Mouse (Mus musculus) CH12.LX (cell line): ENCODE measurements around the gene Rpl34. TPM values are rescaled to one million over a fixed set of nuclear protein-coding genes. Genes with fewer than 3 reads are reported as not detected.

ENCODE experiments used
- DNase-seq: peaks from one replicate; pipeline ENCODE4 v3.0.0-alpha.2; 2013; ENCODE audit errors: extremely low read depth
- H3K27ac ChIP-seq: 2 replicates; pipeline ENCODE4 v1.5.1; 2012; ENCODE audit warnings: low read depth, mild to moderate bottlenecking, control low read depth, moderate library complexity; ENCODE audit not compliant: insufficient read depth
- H3K27me3 ChIP-seq: replicated peaks from 2 replicates; pipeline ENCODE3; 2012; ENCODE audit warnings: inconsistent platforms
- H3K36me3 ChIP-seq, 2 experiments: replicated peaks in 1 of 2; 2 replicates each; pipeline versions ENCODE3 to v1.6.1; 2012; ENCODE audit warnings: inconsistent platforms in 1 of 2, low read length in 1 of 2, mild to moderate bottlenecking in 1 of 2, mixed read lengths in 1 of 2, moderate library complexity in 1 of 2; ENCODE audit not compliant: control insufficient read depth in 1 of 2, insufficient read depth in 1 of 2
- H3K4me1 ChIP-seq, 2 experiments: 2 replicates each; pipeline ENCODE4 v1.6.1; 2012; ENCODE audit warnings: inconsistent platforms in 1 of 2, moderate library complexity in 1 of 2; ENCODE audit not compliant: insufficient read depth in 2 of 2, control insufficient read depth in 1 of 2
- H3K4me2 ChIP-seq: 2 replicates; pipeline ENCODE4 v1.6.1; 2012; ENCODE audit warnings: low read depth, mild to moderate bottlenecking, control low read depth; ENCODE audit not compliant: poor library complexity, insufficient read depth, severe bottlenecking
- H3K4me3 ChIP-seq, 3 experiments: fragments of 150-350 bp in 1 of 3; sonication (generic) in 1 of 3; replicated peaks in 1 of 3; 2 replicates each; pipeline versions ENCODE3 to v1.5.1; 2011 to 2012; ENCODE audit warnings: low read depth in 2 of 3, low read length in 2 of 3, mild to moderate bottlenecking in 2 of 3, moderate library complexity in 2 of 3, control low read depth in 1 of 3, improper control_type of control experiment in 1 of 3, inconsistent platforms in 1 of 3, mixed read lengths in 1 of 3; ENCODE audit not compliant: poor library complexity in 1 of 3
- H3K79me2 ChIP-seq: replicated peaks from 2 replicates; pipeline ENCODE4 v1.6.1; 2012; ENCODE audit warnings: mild to moderate bottlenecking, moderate library complexity; ENCODE audit not compliant: control insufficient read depth, poor library complexity, insufficient read depth, severe bottlenecking; ENCODE audit errors: extremely low read depth
- H3K9ac ChIP-seq: 2 replicates; pipeline ENCODE4 v1.6.1; 2012; ENCODE audit warnings: low read depth, mild to moderate bottlenecking, control low read depth, moderate library complexity; ENCODE audit not compliant: insufficient read depth
- H3K9me3 ChIP-seq: replicated peaks from 2 replicates; pipeline ENCODE3; 2012; ENCODE audit warnings: low read length, inconsistent platforms, mixed read lengths
- BHLHE40 ChIP-seq: IDR thresholded peaks from 2 replicates; pipeline ENCODE4 v1.6.1; 2011; ENCODE audit warnings: mild to moderate bottlenecking, low read depth, low read length, improper control_type of control experiment
- CHD1 ChIP-seq: IDR thresholded peaks from 2 replicates; pipeline ENCODE4 v1.6.1; 2012; ENCODE audit warnings: low read depth, low read length, improper control_type of control experiment, inconsistent platforms
- CHD2 ChIP-seq: IDR thresholded peaks from 2 replicates; pipeline ENCODE4 v1.6.1; 2011; ENCODE audit warnings: low read length, improper control_type of control experiment
- CTCF ChIP-seq, 2 experiments: IDR thresholded peaks in 1 of 2; conservative IDR thresholded peaks in 1 of 2; 2 replicates each; pipeline ENCODE4 v1.5.1; 2011 to 2012; ENCODE audit warnings: low read depth in 2 of 2, low read length in 2 of 2, improper control_type of control experiment in 1 of 2, inconsistent platforms in 1 of 2, mild to moderate bottlenecking in 1 of 2, moderate library complexity in 1 of 2
- E2F4 ChIP-seq: IDR thresholded peaks from 2 replicates; pipeline ENCODE4 v1.6.1; 2011; ENCODE audit warnings: low read depth, low read length, improper control_type of control experiment; ENCODE audit not compliant: insufficient replicate concordance
- ELF1 ChIP-seq: IDR thresholded peaks from 2 replicates; pipeline ENCODE4 v1.6.1; 2014; ENCODE audit warnings: low read depth, mild to moderate bottlenecking, inconsistent platforms, low read length, improper control_type of control experiment
- HCFC1 ChIP-seq: IDR thresholded peaks from 2 replicates; pipeline ENCODE4 v1.6.1; 2012; ENCODE audit warnings: low read depth, mild to moderate bottlenecking, inconsistent platforms, low read length, improper control_type of control experiment
- KAT2A ChIP-seq: IDR thresholded peaks from 2 replicates; pipeline ENCODE4 v1.6.1; 2012; ENCODE audit warnings: low read length, improper control_type of control experiment, inconsistent platforms; ENCODE audit not compliant: insufficient replicate concordance
- MAFK ChIP-seq: IDR thresholded peaks from 2 replicates; pipeline ENCODE4 v1.6.1; 2011; ENCODE audit warnings: low read length, improper control_type of control experiment; ENCODE audit not compliant: insufficient replicate concordance
- MAZ ChIP-seq: IDR thresholded peaks from 2 replicates; pipeline ENCODE4 v1.6.1; 2012; ENCODE audit warnings: low read depth, mild to moderate bottlenecking, inconsistent platforms, low read length, improper control_type of control experiment, moderate library complexity
- MEF2A ChIP-seq: IDR thresholded peaks from 2 replicates; pipeline ENCODE4 v1.6.1; 2014; ENCODE audit warnings: low read depth, mild to moderate bottlenecking, inconsistent platforms, low read length, improper control_type of control experiment, borderline replicate concordance
- NRF1 ChIP-seq: IDR thresholded peaks from 2 replicates; pipeline ENCODE4 v1.6.1; 2014; ENCODE audit warnings: low read depth, mild to moderate bottlenecking, inconsistent platforms, low read length, improper control_type of control experiment, moderate library complexity
- SMC3 ChIP-seq: IDR thresholded peaks from 2 replicates; pipeline ENCODE4 v1.6.1; 2011; ENCODE audit warnings: low read depth, low read length, improper control_type of control experiment
- TBP ChIP-seq: conservative IDR thresholded peaks from 2 replicates; pipeline ENCODE4 v1.6.1; 2011; ENCODE audit warnings: low read depth, low read length, improper control_type of control experiment
- TCF12 ChIP-seq: IDR thresholded peaks from 2 replicates; pipeline ENCODE4 v1.6.1; 2014; ENCODE audit warnings: low read depth, mild to moderate bottlenecking, inconsistent platforms, low read length, improper control_type of control experiment
- USF1 ChIP-seq: IDR thresholded peaks from 2 replicates; pipeline ENCODE4 v1.6.1; 2014; ENCODE audit warnings: low read depth, mild to moderate bottlenecking, inconsistent platforms, low read length, improper control_type of control experiment
- ZC3H11A ChIP-seq: IDR thresholded peaks from 2 replicates; pipeline ENCODE4 v1.6.1; 2012; ENCODE audit warnings: low read depth, mild to moderate bottlenecking, inconsistent platforms, low read length, improper control_type of control experiment
- ZKSCAN1 ChIP-seq: IDR thresholded peaks from 2 replicates; pipeline ENCODE4 v1.6.1; 2012; ENCODE audit warnings: low read depth, inconsistent platforms, low read length, improper control_type of control experiment, borderline replicate concordance
- ZNF384 ChIP-seq: IDR thresholded peaks from 2 replicates; pipeline ENCODE4 v1.6.1; 2012; ENCODE audit warnings: low read depth, low read length, improper control_type of control experiment, inconsistent platforms
- dilution Hi-C: fragments of 300-500 bp; cut with MboI; formaldehyde crosslinking; loops from 2 replicates; pipeline ENCODE4 v1.14.3; 2020; ENCODE audit warnings: low sequenced_read_pairs; ENCODE audit not compliant: extremely low pct_unique_long_range_greater_than_20kb, extremely low pct_ligation_motif_present
- in situ Hi-C: fragments of 300-500 bp; cut with MboI; formaldehyde crosslinking; loops from 3 replicates; pipeline ENCODE4 v1.14.3; 2019; ENCODE audit warnings: low sequenced_read_pairs, low pct_ligation_motif_present, low pct_unique_long_range_greater_than_20kb, mixed read lengths
- polyA plus RNA-seq: library from polyadenylated mRNA; unstranded; fragments of >175 nt; gene quantifications from 2 replicates; pipeline ENCODE4 v1.2.1, GENCODE M21; 2012; ENCODE audit warnings: low read depth; ENCODE audit not compliant: insufficient read length
- total RNA-seq, 2 experiments: library from RNA; depleted of rRNA; stranded (reverse); fragments of 300-350 nt in 1 of 2; fragments of >200 nt in 1 of 2; gene quantifications; 2 replicates each; pipeline ENCODE4 v1.2.3; 2012 to 2014

The Rpl34 gene
- total and polyA plus RNA-seq, 3 experiments = 1,701 to 3,001 (median 2,604) TPM

GRCm38 (mm10) chr3:130677671-130678460 lies 52.3 kb downstream of the Rpl34 start:
- Histone ChIP-seq H3K79me2 (no peaks in the 10 kb centered on the region), H3K36me3 (no peaks in the 10 kb centered on the region), H3K9ac (no peak overlapping the region), H3K4me3 (no peak overlapping the region), H3K4me1 (peaks cover 4 to 5% of the 10 kb centered on the region in 2 experiments; a peak in 3 of 4 replicates), H3K27me3 (no peaks in the 10 kb centered on the region), H3K9me3 (no peaks in the 10 kb centered on the region), H3K27ac (no peak overlapping the region), H3K4me2 (no peak overlapping the region)
- dilution Hi-C loops (no loop called here), in situ Hi-C loops (loop anchor here (25.0 kb wide), 1 partner anchor 766 kb away; the partner anchor contains the start of gene Casp6)
- DNase-seq = no peak
- TF ChIP-seq ZC3H11A = no peak
- no peak for TF ChIP-seq BHLHE40
- no peak for TF ChIP-seq ZKSCAN1
- TF ChIP-seq ZNF384 = no peak
- no peak for TF ChIP-seq CHD1
- TF ChIP-seq E2F4 = no peak
- TF ChIP-seq TBP = no peak
- no peak for TF ChIP-seq SMC3
- TF ChIP-seq MEF2A = no peak
- TF ChIP-seq CTCF (conservative IDR thresholded peaks at IDR 0.05 in 1 of 2, IDR thresholded peaks at IDR 0.05 in 1 of 2; ENCODE audit: low read depth in 2 of 2, low read length in 2 of 2) = no peak
- TF ChIP-seq MAFK = no peak
- TF ChIP-seq ELF1 = no peak
- no peak for TF ChIP-seq TCF12
- TF ChIP-seq HCFC1 = no peak
- no peak for TF ChIP-seq USF1
- TF ChIP-seq NRF1 = no peak
- TF ChIP-seq CHD2 = no peak
- no peak for TF ChIP-seq MAZ
- no peak for TF ChIP-seq KAT2A

Other genes with a start within 250 kb of the Rpl34 start
- not detected in 2 replicates for gene Etnppl, start 113.0 kb downstream of the Rpl34 start, total RNA-seq (2012; rRNA removed)
- not detected in 2 replicates for gene Etnppl, start 113.0 kb downstream of the Rpl34 start, total RNA-seq (2014; rRNA removed)
- gene Etnppl, start 113.0 kb downstream of the Rpl34 start, polyA plus RNA-seq = not detected in 2 replicates
- gene Ostc, start 21.0 kb downstream of the Rpl34 start, total RNA-seq (2012; rRNA removed) = 214 and 239 TPM in 2 replicates
- 551 and 565 TPM in 2 replicates for gene Ostc, start 21.0 kb downstream of the Rpl34 start, total RNA-seq (2014; rRNA removed)
- 237 and 247 TPM in 2 replicates for gene Ostc, start 21.0 kb downstream of the Rpl34 start, polyA plus RNA-seq